In genomic region chr7:83809060-83809459, GRCm38 (mm10) we compare ENCODE assay signal across 8 mouse cellular contexts. TPM values are rescaled to one million over a fixed set of nuclear protein-coding genes. Genes with fewer than 3 reads are reported as not detected.
DNase-seq lines count a peak whose midpoint lies in the region; ATAC-seq and TF ChIP-seq lines count a peak whose summit lies in the region.

No protein-coding gene starts in this region.

- H3K27me3 ChIP-seq in forebrain, embryonic 15.5 days, result no peaks in the 10 kb centered on the region
- H3K27me3 ChIP-seq in kidney, adult 2 months (replicated peaks; ENCODE audit: control insufficient read depth, insufficient read depth, low read length), result no peaks in the 10 kb centered on the region

- TF ChIP-seq POLR2A in kidney, adult 2 months (IDR thresholded peaks at IDR 0.05; ENCODE audit: low read depth, low read length), result no peak

- intact Hi-C loops in left cerebral cortex, postnatal 25 days (cut with DNase I), result no loop called here

- peaks cover 18% of the 10 kb centered on the region for H3K4me1 ChIP-seq in forebrain, embryonic 15.5 days
- H3K4me1 ChIP-seq in kidney, adult 2 months (ENCODE audit: control insufficient read depth, insufficient read depth, low read length), result peaks cover 3% of the 10 kb centered on the region; the same call in 1 of the 2 replicates

- WGBS in forebrain, embryonic 15.5 days, result 34% methylated on average over 6 of the region's 6 CpGs
- WGBS in kidney, adult 2 months, result 37% methylated on average over 6 of the region's 6 CpGs

- no peak overlapping the region for H3K4me2 ChIP-seq in forebrain, embryonic 15.5 days (replicated peaks)

- no peak for TF ChIP-seq CTCF in kidney, adult 2 months (conservative IDR thresholded peaks at IDR 0.05; ENCODE audit: insufficient read depth, insufficient read length, low read depth, low read length)

- H3K27ac ChIP-seq in forebrain, embryonic 15.5 days (replicated peaks), result peak overlapping the region; percentile 42; the same call in 1 of the 2 replicates
- peak overlapping the region; percentile 56; the same call in 1 of the 2 replicates for H3K27ac ChIP-seq in kidney, adult 2 months (ENCODE audit: insufficient read depth, low read depth, low read length)

- peak; percentile 94 for DNase-seq in Muller cell, postnatal 12 days (ENCODE audit: inconsistent ontology term)
- DNase-seq in adrenal gland, postnatal 14 days, result peak; percentile 60
- peak; percentile 88 for DNase-seq in kidney, adult 2 months
- peak; percentile 60 to 83 for DNase-seq in left cerebral cortex, postnatal 25 days (ENCODE audit: low spot score in 2 of 2)
- DNase-seq in right cerebral cortex, postnatal 14 days, result peak; percentile 19

- H3K4me3 ChIP-seq in forebrain, embryonic 15.5 days, result no peak overlapping the region
- no peak overlapping the region for H3K4me3 ChIP-seq in kidney, adult 2 months (ENCODE audit: insufficient read depth, low read depth, low read length)

- no peak overlapping the region for H3K9ac ChIP-seq in forebrain, embryonic 15.5 days (replicated peaks)

- no peaks in the 10 kb centered on the region for H3K9me3 ChIP-seq in forebrain, embryonic 15.5 days

- no peaks in the 10 kb centered on the region for H3K36me3 ChIP-seq in forebrain, embryonic 15.5 days
- no peaks in the 10 kb centered on the region for H3K36me3 ChIP-seq in kidney, adult 2 months (ENCODE audit: control insufficient read depth, insufficient read depth, low read length)

- peak; percentile 89 for ATAC-seq in forebrain, embryonic 15.5 days (replicated peaks)
- ATAC-seq in monocyte, adult 5-6 weeks (replicated peaks; ENCODE audit: insufficient number of reproducible peaks, low FRiP score, low TSS enrichment, poor library complexity, severe bottlenecking), result no peak
- no peak for ATAC-seq in megakaryocyte-erythroid progenitor cell, adult 5-6 weeks (replicated peaks; ENCODE audit: low FRiP score, low TSS enrichment, poor library complexity, severe bottlenecking)

RNA-seq across cellular contexts. Expression of gene Cfap161, which starts 14.4 kb away (rescaled TPM):
- total RNA-seq in adrenal gland, postnatal 14 days (2021), result 0.38 TPM in 1 of 2 replicates, not detected in the other
- 0.82 and 1.5 TPM in 2 replicates for polyA plus RNA-seq in forebrain, embryonic 15.5 days (2015; fragmentation: Nextera tagmentation; extraction: Ambion mirVana)
- not detected in 2 replicates for polyA plus RNA-seq in kidney, adult 2 months (2012; rRNA removed)
- total RNA-seq in left cerebral cortex, postnatal 25 days (2021), result under 1 TPM; 0.25 to 0.80 TPM
- total RNA-seq in monocyte, adult 5-6 weeks (2017), result 2.0 TPM in 1 of 3 replicates, not detected in the others
- not detected in 2 replicates for total RNA-seq in megakaryocyte-erythroid progenitor cell, adult 5-6 weeks (2014; fragmentation: Nextera tagmentation)
- not detected in 2 replicates for total RNA-seq in megakaryocyte-erythroid progenitor cell, adult 5-6 weeks (2017)

Comparison
In these comparisons a context has a peak if more than half of its experiments do, and no peak if none do; other contexts are left out.
1. DNase-seq: peak in every context shown above with its lines; median percentile 94 in Muller cell, postnatal 12 days; 88 in kidney, adult 2 months; 72 in left cerebral cortex, postnatal 25 days; 60 in adrenal gland, postnatal 14 days; 19 in right cerebral cortex, postnatal 14 days.